Mouse (Mus musculus): ENCODE data around the gene Dkk1.
"Not testable (repeated sequence)": the region's sequence is repeated elsewhere in the genome, so short reads cannot be mapped to it uniquely, and the experiment has no call there.

The Dkk1 gene

GRCm38 (mm10) chr19:30549044-30549853 lies at the start of gene Dkk1:
Gene Dkk1 (minus strand): TSS chr19:30549665.
- peak; percentile 13 for DNase-seq

- no peak for DNase-seq
These were observed 36.9 kb upstream of the Dkk1 start for GRCm38 (mm10) chr19:30586366-30586765.

GRCm38 (mm10) chr19:30564516-30564915 lies 15.1 kb upstream of the Dkk1 start:
- DNase-seq: no peak

GRCm38 (mm10) chr19:30563876-30564275 lies 14.4 kb upstream of the Dkk1 start:
- DNase-seq: no peak

GRCm38 (mm10) chr19:30558024-30558423 lies 8.6 kb upstream of the Dkk1 start:
- DNase-seq: no peak

GRCm38 (mm10) chr19:30554467-30554881 lies 5.0 kb upstream of the Dkk1 start:
- DNase-seq: peak; percentile 81

GRCm38 (mm10) chr19:30553740-30554139 lies 4.3 kb upstream of the Dkk1 start:
- no peak for DNase-seq

- DNase-seq: no peak
These were observed 2.8 kb upstream of the Dkk1 start for GRCm38 (mm10) chr19:30552260-30552659.

- no peak for DNase-seq
These were observed 586 bp upstream of the Dkk1 start for GRCm38 (mm10) chr19:30549854-30550647.

- no peak for DNase-seq
These were observed 938 bp downstream of the Dkk1 start for GRCm38 (mm10) chr19:30548411-30549043.

GRCm38 (mm10) chr19:30539365-30539941 lies 10.0 kb downstream of the Dkk1 start:
- not testable (repeated sequence) for DNase-seq

GRCm38 (mm10) chr19:30516771-30517170 lies 32.7 kb downstream of the Dkk1 start:
- no peak for DNase-seq

- no peak for DNase-seq
These were observed 39.0 kb downstream of the Dkk1 start for GRCm38 (mm10) chr19:30510481-30510880.

GRCm38 (mm10) chr19:30505497-30505896 lies 44.0 kb downstream of the Dkk1 start:
- no peak for DNase-seq

Data from lung, postnatal 14 days (tissue).